25 mouse cellular contexts compared by ENCODE assay signal in genomic region chr14:119848759-119849298, GRCm38 (mm10).
A peak's percentile ranks its signal among the peaks of the same experiment; 100 is the strongest.
DNase-seq lines count a peak whose midpoint lies in the region; ATAC-seq and TF ChIP-seq lines count a peak whose summit lies in the region.
"Had no signal": no experiment of that assay in that cellular context is flagged by ENCODE, and none has a peak within 500 bp of the region (broad histone marks: within the 10 kb centered on the region; RNA-seq: fewer than 3 reads in every experiment).

No protein-coding gene starts in this region.

- DNase-seq in kidney, adult 9 months = no peak
- DNase-seq in MEL (ENCODE audit: low read depth, low spot score) = peak; percentile 56
- peak; percentile 8 for DNase-seq in MEL-GATA-1-ER (ENCODE audit: extremely low read depth, low read depth)
- DNase-seq in lung, postnatal 0 days (ENCODE audit: low spot score) = no peak
- DNase-seq in layer of hippocampus, adult 18-20 months (ENCODE audit: low spot score in 2 of 2) = no peak
- DNase-seq: adrenal gland, postnatal 10 days; adrenal gland, postnatal 36 days; cerebellum, adult 18-20 months; cerebellum, adult 9-10 months; cerebellum, postnatal 14 days; gastrocnemius, postnatal 10 days; gastrocnemius, postnatal 36 days; heart, adult 18-20 months had no signal

- no peaks in the 10 kb centered on the region for H3K9me3 ChIP-seq in kidney, embryonic 15.5 days (replicated peaks)
- H3K9me3 ChIP-seq in MEL (replicated peaks; ENCODE audit: insufficient read depth, low read length) = no peaks in the 10 kb centered on the region
- H3K9me3 ChIP-seq in forebrain, embryonic 12.5 days = no peaks in the 10 kb centered on the region
- H3K9me3 ChIP-seq in lung, postnatal 0 days (ENCODE audit: low read length) = no peaks in the 10 kb centered on the region
- H3K9me3 ChIP-seq: embryonic facial prominence, embryonic 12.5 days; embryonic facial prominence, embryonic 15.5 days; forebrain, embryonic 15.5 days; hindbrain, embryonic 10.5 days; hindbrain, embryonic 13.5 days had no signal

- no peak overlapping the region for H3K9ac ChIP-seq in kidney, embryonic 15.5 days
- no peak overlapping the region for H3K9ac ChIP-seq in MEL (ENCODE audit: control insufficient read depth, low read depth, low read length, poor library complexity, severe bottlenecking)
- no peak overlapping the region for H3K9ac ChIP-seq in forebrain, embryonic 12.5 days
- H3K9ac ChIP-seq in lung, postnatal 0 days (replicated peaks; ENCODE audit: low read depth) = no peak overlapping the region
- H3K9ac ChIP-seq: embryonic facial prominence, embryonic 12.5 days; embryonic facial prominence, embryonic 15.5 days; forebrain, embryonic 15.5 days; hindbrain, embryonic 13.5 days had no signal

- TF ChIP-seq CTCF in MEL (IDR thresholded peaks at IDR 0.05 in 2 of 3, conservative IDR thresholded peaks at IDR 0.05 in 1 of 3; ENCODE audit: control insufficient read depth in 1 of 3, insufficient read depth in 1 of 3, low read depth in 2 of 3, low read length in 3 of 3, poor library complexity in 1 of 3, severe bottlenecking in 1 of 3) = no peak
- TF ChIP-seq CTCF in lung, postnatal 0 days (IDR thresholded peaks at IDR 0.05) = no peak

- H3K4me2 ChIP-seq in kidney, embryonic 15.5 days = no peak overlapping the region
- no peak overlapping the region for H3K4me2 ChIP-seq in forebrain, embryonic 12.5 days
- no peak overlapping the region for H3K4me2 ChIP-seq in lung, postnatal 0 days (replicated peaks; ENCODE audit: low read depth, low read length)
- H3K4me2 ChIP-seq: embryonic facial prominence, embryonic 12.5 days; embryonic facial prominence, embryonic 15.5 days; forebrain, embryonic 15.5 days; heart, embryonic 11.5 days; hindbrain, embryonic 13.5 days had no signal

- TF ChIP-seq POLR2A in MEL (IDR thresholded peaks at IDR 0.05; ENCODE audit: control insufficient read depth in 1 of 2, insufficient read depth in 1 of 2, low read depth in 1 of 2, low read length in 2 of 2, poor library complexity in 1 of 2) = no peak

- TF ChIP-seq EP300 in MEL (IDR thresholded peaks at IDR 0.05; ENCODE audit: low read depth in 1 of 2, low read length in 2 of 2) = peak; percentile 64 to 75
- no peak for TF ChIP-seq EP300 in lung, postnatal 0 days (IDR thresholded peaks at IDR 0.05)

- no peak overlapping the region for H3K27ac ChIP-seq in kidney, embryonic 15.5 days
- peak overlapping the region; percentile 57 for H3K27ac ChIP-seq in MEL (ENCODE audit: control insufficient read depth, low read depth, low read length)
- no peak overlapping the region for H3K27ac ChIP-seq in forebrain, embryonic 12.5 days
- H3K27ac ChIP-seq in lung, postnatal 0 days (ENCODE audit: low read length) = no peak overlapping the region
- H3K27ac ChIP-seq: embryonic facial prominence, embryonic 12.5 days; embryonic facial prominence, embryonic 15.5 days; forebrain, embryonic 15.5 days; hindbrain, embryonic 10.5 days; hindbrain, embryonic 13.5 days had no signal

- ATAC-seq in kidney, embryonic 15.5 days (replicated peaks; ENCODE audit: low FRiP score) = peak; percentile 63; the same call in 1 of the 2 replicates
- ATAC-seq in hematopoietic stem cell, adult 5-6 weeks (replicated peaks in 1 of 2; ENCODE audit: insufficient read depth in 1 of 2, low FRiP score in 2 of 2, low TSS enrichment in 1 of 2, low read depth in 1 of 2, poor library complexity in 2 of 2, severe bottlenecking in 2 of 2) = peak; percentile 12 to 66; a peak in 3 of 4 replicates
- no peak for ATAC-seq in forebrain, embryonic 12.5 days (ENCODE audit: low FRiP score)
- ATAC-seq in lung, postnatal 0 days = no peak
- ATAC-seq: CD4-positive, CD25-positive, alpha-beta regulatory T cell, adult 4 months; forebrain, embryonic 15.5 days; hindbrain, embryonic 16.5 days; Patski had no signal

- no peaks in the 10 kb centered on the region for H3K79me2 ChIP-seq in MEL (ENCODE audit: control insufficient read depth, insufficient read depth, low read length, poor library complexity)

- TF ChIP-seq RAD21 in MEL (IDR thresholded peaks at IDR 0.05; ENCODE audit: low read depth, low read length) = no peak

- H3K4me3 ChIP-seq in kidney, embryonic 15.5 days (replicated peaks) = no peak overlapping the region
- H3K4me3 ChIP-seq in MEL (ENCODE audit: control insufficient read depth in 1 of 2, insufficient read depth in 1 of 2, low read depth in 2 of 2, low read length in 2 of 2) = peak overlapping the region in 1 of 2 experiments; percentile 15; a peak in 1 of 4 replicates
- H3K4me3 ChIP-seq in forebrain, embryonic 12.5 days (replicated peaks) = no peak overlapping the region
- H3K4me3 ChIP-seq in lung, postnatal 0 days (ENCODE audit: low read depth, low read length) = no peak overlapping the region
- H3K4me3 ChIP-seq: embryonic facial prominence, embryonic 12.5 days; embryonic facial prominence, embryonic 15.5 days; forebrain, embryonic 15.5 days; hindbrain, embryonic 10.5 days; hindbrain, embryonic 13.5 days had no signal

- no peaks in the 10 kb centered on the region; the same call in 1 of the 2 replicates for H3K27me3 ChIP-seq in kidney, embryonic 15.5 days
- H3K27me3 ChIP-seq in MEL (ENCODE audit: control insufficient read depth in 1 of 2, insufficient read depth in 2 of 2, low read length in 2 of 2) = no peaks in the 10 kb centered on the region
- H3K27me3 ChIP-seq in forebrain, embryonic 12.5 days = no peaks in the 10 kb centered on the region
- H3K27me3 ChIP-seq in lung, postnatal 0 days (replicated peaks; ENCODE audit: insufficient read depth, low read length) = no peaks in the 10 kb centered on the region
- H3K27me3 ChIP-seq: embryonic facial prominence, embryonic 12.5 days; embryonic facial prominence, embryonic 15.5 days; forebrain, embryonic 15.5 days had no signal

- peaks cover 19% of the 10 kb centered on the region for H3K4me1 ChIP-seq in kidney, embryonic 15.5 days
- H3K4me1 ChIP-seq in MEL (ENCODE audit: control insufficient read depth in 1 of 2, insufficient read depth in 2 of 2, low read length in 2 of 2) = peaks cover 5 to 10% of the 10 kb centered on the region in 2 experiments; a peak in 3 of 4 replicates
- H3K4me1 ChIP-seq in forebrain, embryonic 12.5 days = peaks cover 9% of the 10 kb centered on the region; the same call in 1 of the 2 replicates
- H3K4me1 ChIP-seq in lung, postnatal 0 days (ENCODE audit: insufficient read depth, low read depth, low read length) = no peaks in the 10 kb centered on the region

- WGBS in kidney, embryonic 15.5 days = 30% methylated on average over 4 of the region's 4 CpGs
- 86% methylated on average over 4 of the region's 4 CpGs for WGBS in forebrain, embryonic 12.5 days
- WGBS in lung, postnatal 0 days = 57% methylated on average over 4 of the region's 4 CpGs

- H3K36me3 ChIP-seq in kidney, embryonic 15.5 days = no peaks in the 10 kb centered on the region
- H3K36me3 ChIP-seq in MEL (ENCODE audit: control insufficient read depth in 1 of 2, insufficient read depth in 2 of 2, low read length in 2 of 2) = peaks cover 0 to 13% of the 10 kb centered on the region in 2 experiments; a peak in 2 of 4 replicates
- no peaks in the 10 kb centered on the region for H3K36me3 ChIP-seq in forebrain, embryonic 12.5 days (replicated peaks)
- H3K36me3 ChIP-seq in lung, postnatal 0 days (ENCODE audit: insufficient read depth, low read length) = no peaks in the 10 kb centered on the region
- H3K36me3 ChIP-seq: embryonic facial prominence, embryonic 12.5 days; embryonic facial prominence, embryonic 15.5 days; forebrain, embryonic 15.5 days; hindbrain, embryonic 10.5 days; hindbrain, embryonic 13.5 days had no signal

TF ChIP-seq in MEL, 35 proteins besides CTCF, POLR2A, EP300 and RAD21:
- peak; percentile 63 for TF ChIP-seq TCF12 (IDR thresholded peaks at IDR 0.05; ENCODE audit: low read depth, low read length)
- no peak for TF ChIP-seq MAZ (IDR thresholded peaks at IDR 0.05; ENCODE audit: low read depth, low read length)
- no peak for TF ChIP-seq BHLHE40 (IDR thresholded peaks at IDR 0.05; ENCODE audit: borderline replicate concordance, low read depth, low read length)
- TF ChIP-seq MAFK (IDR thresholded peaks at IDR 0.05; ENCODE audit: borderline replicate concordance, low read depth, low read length) = no peak
- no peak for TF ChIP-seq SMC3 (IDR thresholded peaks at IDR 0.05; ENCODE audit: low read depth, low read length)
- TF ChIP-seq ELF1 (IDR thresholded peaks at IDR 0.05; ENCODE audit: low read depth, low read length) = no peak
- no peak for TF ChIP-seq CHD1 (IDR thresholded peaks at IDR 0.05; ENCODE audit: low read depth, low read length)
- TF ChIP-seq RCOR1 (IDR thresholded peaks at IDR 0.05; ENCODE audit: low read depth, low read length) = 0 out of 2 replicates have a peak, but pooled peaks have one; percentile 7
- no peak for TF ChIP-seq ZMIZ1 (IDR thresholded peaks at IDR 0.05; ENCODE audit: low read depth, low read length)
- TF ChIP-seq ETS1 (IDR thresholded peaks at IDR 0.05; ENCODE audit: low read depth, low read length) = peak; percentile 58; the same call in 1 of the 2 replicates
- TF ChIP-seq TBP (IDR thresholded peaks at IDR 0.05; ENCODE audit: low read depth, low read length) = no peak
- TF ChIP-seq E2F4 (IDR thresholded peaks at IDR 0.05; ENCODE audit: borderline replicate concordance, low read depth, low read length) = no peak
- TF ChIP-seq GATA1 (IDR thresholded peaks at IDR 0.05; ENCODE audit: low read depth, low read length) = peak; percentile 65; the same call in 1 of the 2 replicates
- no peak for TF ChIP-seq MYB (IDR thresholded peaks at IDR 0.05; ENCODE audit: low read depth, low read length)
- no peak for TF ChIP-seq SIN3A (IDR thresholded peaks at IDR 0.05; ENCODE audit: low read length)
- TF ChIP-seq USF1 (IDR thresholded peaks at IDR 0.05; ENCODE audit: low read depth, low read length) = no peak
- no peak for TF ChIP-seq USF2 (IDR thresholded peaks at IDR 0.05; ENCODE audit: borderline replicate concordance in 1 of 2, insufficient read depth in 1 of 2, low read depth in 1 of 2, low read length in 2 of 2)
- no peak for TF ChIP-seq TAL1 (IDR thresholded peaks at IDR 0.05; ENCODE audit: low read length)
TF ChIP-seq in MEL: peak in this region for 4.

Comparison
In these comparisons a context has a peak if more than half of its experiments do, and no peak if none do; other contexts are left out.
1. ATAC-seq: peak in kidney, embryonic 15.5 days (single experiment) and hematopoietic stem cell, adult 5-6 weeks (2 of 2); none in forebrain, embryonic 12.5 days (single experiment) and lung, postnatal 0 days (single experiment).
2. DNase-seq: peak in MEL (single experiment) and MEL-GATA-1-ER (single experiment); none in kidney, adult 9 months (single experiment), lung, postnatal 0 days (single experiment) and layer of hippocampus, adult 18-20 months (0 of 2).